Mouse (Mus musculus): Measurements from ENCODE around the gene Bco2. TPM values are rescaled to one million over a fixed set of nuclear protein-coding genes. Genes with fewer than 3 reads are reported as not detected.
A peak's percentile ranks its signal among the peaks of the same experiment; 100 is the strongest.

The Bco2 gene
- total and polyA plus RNA-seq, 3 experiments: 0.07 TPM; not detected in 2

GRCm38 (mm10) chr9:50596973-50597372 is 42.0 kb upstream of the Bco2 start:
- H3K79me2 ChIP-seq (ENCODE audit: control insufficient read depth, insufficient read depth, low read length, poor library complexity): peaks cover 16% of the 10 kb centered on the region
- peaks cover 1 to 11% of the 10 kb centered on the region in 2 experiments; a peak in 2 of 4 replicates for H3K4me1 ChIP-seq (ENCODE audit: control insufficient read depth in 1 of 2, insufficient read depth in 2 of 2, low read length in 2 of 2)
- no peak overlapping the region for H3K4me3 ChIP-seq (ENCODE audit: control insufficient read depth in 1 of 2, insufficient read depth in 1 of 2, low read depth in 2 of 2, low read length in 2 of 2)
- no peak overlapping the region for H3K9ac ChIP-seq (ENCODE audit: control insufficient read depth, low read depth, low read length, poor library complexity, severe bottlenecking)
- no peak for DNase-seq (ENCODE audit: low read depth, low spot score)
- no peaks in the 10 kb centered on the region for H3K27me3 ChIP-seq (ENCODE audit: control insufficient read depth in 1 of 2, insufficient read depth in 2 of 2, low read length in 2 of 2)
- H3K36me3 ChIP-seq (ENCODE audit: control insufficient read depth in 1 of 2, insufficient read depth in 2 of 2, low read length in 2 of 2): peaks cover 17 to 26% of the 10 kb centered on the region in 2 experiments
- TF ChIP-seq ZNF384 (IDR thresholded peaks at IDR 0.05; ENCODE audit: low read depth, low read length): no peak
- TF ChIP-seq MEF2A (IDR thresholded peaks at IDR 0.05; ENCODE audit: extremely low read depth, insufficient replicate concordance, low read depth, low read length, poor library complexity, severe bottlenecking): no peak
- TF ChIP-seq MAFK (IDR thresholded peaks at IDR 0.05; ENCODE audit: borderline replicate concordance, low read depth, low read length): no peak
- H3K9me3 ChIP-seq (replicated peaks; ENCODE audit: insufficient read depth, low read length): no peaks in the 10 kb centered on the region
- no peak overlapping the region for H3K27ac ChIP-seq (ENCODE audit: control insufficient read depth, low read depth, low read length)

- TF ChIP-seq BHLHE40 (IDR thresholded peaks at IDR 0.05; ENCODE audit: borderline replicate concordance, low read depth, low read length) (no peak), POLR2AphosphoS2 (IDR thresholded peaks at IDR 0.05; ENCODE audit: low read length) (0 out of 2 replicates have a peak, but pooled peaks have one; percentile 53)
- Histone ChIP-seq H3K27ac (ENCODE audit: control insufficient read depth, low read depth, low read length) (no peak overlapping the region), H3K4me3 (ENCODE audit: control insufficient read depth in 1 of 2, insufficient read depth in 1 of 2, low read depth in 2 of 2, low read length in 2 of 2) (no peak overlapping the region), H3K27me3 (ENCODE audit: control insufficient read depth in 1 of 2, insufficient read depth in 2 of 2, low read length in 2 of 2) (no peaks in the 10 kb centered on the region), H3K9ac (ENCODE audit: control insufficient read depth, low read depth, low read length, poor library complexity, severe bottlenecking) (no peak overlapping the region), H3K4me1 (ENCODE audit: control insufficient read depth in 1 of 2, insufficient read depth in 2 of 2, low read length in 2 of 2) (no peaks in the 10 kb centered on the region), H3K79me2 (ENCODE audit: control insufficient read depth, insufficient read depth, low read length, poor library complexity) (no peaks in the 10 kb centered on the region; the same call in 1 of the 2 replicates), H3K36me3 (ENCODE audit: control insufficient read depth in 1 of 2, insufficient read depth in 2 of 2, low read length in 2 of 2) (peaks cover 3 to 18% of the 10 kb centered on the region in 2 experiments; a peak in 3 of 4 replicates), H3K9me3 (replicated peaks; ENCODE audit: insufficient read depth, low read length) (no peaks in the 10 kb centered on the region)
- DNase-seq (ENCODE audit: low read depth, low spot score): no peak
These were observed 39.9 kb upstream of the Bco2 start for GRCm38 (mm10) chr9:50594794-50595417.

DNA sequence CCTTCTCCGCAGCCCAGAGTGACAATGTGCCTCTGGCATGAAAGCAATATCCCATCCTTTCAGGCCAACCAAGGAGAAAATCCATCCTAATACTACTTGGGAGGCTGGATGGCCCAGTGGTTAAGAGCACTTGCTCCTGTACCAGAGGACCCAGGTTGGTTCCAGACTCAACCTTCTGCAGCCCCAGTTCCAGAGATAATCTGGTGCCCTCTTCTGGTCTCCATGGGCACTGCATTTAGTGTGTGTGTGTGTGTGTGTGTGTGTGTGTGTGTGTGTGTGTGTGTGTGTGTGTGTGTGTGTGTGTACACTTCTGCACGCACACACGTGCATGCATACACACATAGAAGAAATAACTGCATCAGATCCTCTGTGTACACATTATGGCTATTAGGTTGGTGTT is 38.6 kb upstream of the Bco2 start:
- Histone ChIP-seq H3K9me3 (replicated peaks; ENCODE audit: insufficient read depth, low read length) (no peaks in the 10 kb centered on the region), H3K4me3 (ENCODE audit: control insufficient read depth in 1 of 2, insufficient read depth in 1 of 2, low read depth in 2 of 2, low read length in 2 of 2) (no peak overlapping the region), H3K36me3 (ENCODE audit: control insufficient read depth in 1 of 2, insufficient read depth in 2 of 2, low read length in 2 of 2) (peaks cover 0 to 7% of the 10 kb centered on the region in 2 experiments; a peak in 2 of 4 replicates), H3K27ac (ENCODE audit: control insufficient read depth, low read depth, low read length) (no peak overlapping the region), H3K79me2 (ENCODE audit: control insufficient read depth, insufficient read depth, low read length, poor library complexity) (no peaks in the 10 kb centered on the region), H3K27me3 (ENCODE audit: control insufficient read depth in 1 of 2, insufficient read depth in 2 of 2, low read length in 2 of 2) (no peaks in the 10 kb centered on the region), H3K4me1 (ENCODE audit: control insufficient read depth in 1 of 2, insufficient read depth in 2 of 2, low read length in 2 of 2) (no peaks in the 10 kb centered on the region), H3K9ac (ENCODE audit: control insufficient read depth, low read depth, low read length, poor library complexity, severe bottlenecking) (no peak overlapping the region)
- TF ChIP-seq SIN3A (IDR thresholded peaks at IDR 0.05; ENCODE audit: low read length) (0 out of 2 replicates have a peak, but pooled peaks have one; percentile 15), ELF1 (IDR thresholded peaks at IDR 0.05; ENCODE audit: low read depth, low read length) (no peak), ZC3H11A (IDR thresholded peaks at IDR 0.05; ENCODE audit: low read depth, low read length) (peak; percentile 42), POLR2AphosphoS5 (IDR thresholded peaks at IDR 0.05; ENCODE audit: borderline replicate concordance, low read depth, low read length) (no peak), SMC3 (IDR thresholded peaks at IDR 0.05; ENCODE audit: low read depth, low read length) (peak; percentile 69), CTCF (IDR thresholded peaks at IDR 0.05 in 2 of 3, conservative IDR thresholded peaks at IDR 0.05 in 1 of 3; ENCODE audit: control insufficient read depth in 1 of 3, insufficient read depth in 1 of 3, low read depth in 2 of 3, low read length in 3 of 3, poor library complexity in 1 of 3, severe bottlenecking in 1 of 3) (peak; percentile 55 to 77 (median 67)), RAD21 (IDR thresholded peaks at IDR 0.05; ENCODE audit: low read depth, low read length) (peak; percentile 68), BHLHE40 (IDR thresholded peaks at IDR 0.05; ENCODE audit: borderline replicate concordance, low read depth, low read length) (0 out of 2 replicates have a peak, but pooled peaks have one; percentile 24), MYB (IDR thresholded peaks at IDR 0.05; ENCODE audit: low read depth, low read length) (no peak), EP300 (IDR thresholded peaks at IDR 0.05; ENCODE audit: low read depth in 1 of 2, low read length in 2 of 2) (no peak)
- DNase-seq (ENCODE audit: low read depth, low spot score): peak; percentile 74

Measured in MEL (cell line).